Comparison of ENCODE assay signal across 8 mouse cellular contexts in the genomic region with DNA sequence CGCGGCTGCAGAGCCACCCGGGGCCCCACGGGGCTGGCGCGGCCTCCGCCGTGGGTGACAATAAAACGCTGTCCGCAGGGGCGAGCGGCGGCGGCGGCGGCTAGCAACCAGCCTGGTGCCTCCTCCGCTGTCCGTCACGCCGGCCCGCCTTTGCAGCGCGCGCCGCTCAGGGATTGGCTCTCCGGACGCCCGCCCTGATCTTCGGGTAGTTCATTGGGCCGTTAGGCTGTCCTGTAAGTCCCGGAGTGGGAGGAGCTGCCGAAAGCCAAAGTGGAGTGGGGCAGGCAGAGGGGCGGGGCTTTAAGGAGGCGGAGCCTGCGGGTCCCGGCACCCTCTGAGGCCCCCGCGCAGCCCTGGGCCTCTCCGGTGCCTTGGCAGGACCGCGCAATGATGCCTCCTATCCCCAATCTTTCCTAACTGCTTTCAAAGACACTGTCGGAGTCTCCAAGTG. TPM values are rescaled to one million over a fixed set of nuclear protein-coding genes. Genes with fewer than 3 reads are reported as not detected.
DNase-seq lines count a peak whose midpoint lies in the region; ATAC-seq lines count a peak whose summit lies in the region.

Cep131 (minus strand) TSS at position 126 of the 451 bp plus-strand sequence.

- H3K9ac ChIP-seq in hindbrain, embryonic 16.5 days (ENCODE audit: low read depth, low read length), result peak within 1 kb of the TSS; percentile 99

- peak within 1 kb of the TSS; percentile 88 for H3K27ac ChIP-seq in hindbrain, embryonic 16.5 days (ENCODE audit: low read depth, low read length)
- no peak within 1 kb of the TSS for H3K27ac ChIP-seq in macrophage

- DNase-seq in WW6 (ENCODE audit: low read depth, low spot score), result peak; percentile 95
- DNase-seq in cerebellum, postnatal 4 days (ENCODE audit: low spot score in 2 of 2), result peak; percentile 95 to 96
- peak; percentile 99 for DNase-seq in gastrocnemius, adult 18-20 months (ENCODE audit: low spot score)
- peak; percentile 97 to 98 for DNase-seq in left cerebral cortex, adult 18-20 months (ENCODE audit: low spot score in 2 of 2)
- DNase-seq in right cerebral cortex, adult 18-20 months, result peak; percentile 99
- peak; percentile 93 for DNase-seq in urinary bladder, postnatal 10 days (ENCODE audit: low spot score)

- peaks cover 20% of the 10 kb centered on the region for H3K36me3 ChIP-seq in hindbrain, embryonic 16.5 days (ENCODE audit: control insufficient read depth, insufficient read depth, low read length)
- peaks cover 12% of the 10 kb centered on the region; the same call in 1 of the 2 replicates for H3K36me3 ChIP-seq in macrophage (ENCODE audit: inconsistent target)

- ATAC-seq in hindbrain, embryonic 16.5 days, result peak; percentile 99

- H3K4me1 ChIP-seq in hindbrain, embryonic 16.5 days (ENCODE audit: control insufficient read depth, insufficient read depth, low read depth, low read length), result peaks cover 14% of the 10 kb centered on the region

- H3K27me3 ChIP-seq in hindbrain, embryonic 16.5 days (replicated peaks; ENCODE audit: control insufficient read depth, insufficient read depth, low read length), result no peaks in the 10 kb centered on the region

- H3K4me3 ChIP-seq in hindbrain, embryonic 16.5 days (ENCODE audit: low read length), result peak within 1 kb of the TSS; percentile 95
- H3K4me3 ChIP-seq in macrophage (ENCODE audit: inconsistent target), result peak within 1 kb of the TSS; percentile 22

- no peaks in the 10 kb centered on the region for H3K79me2 ChIP-seq in macrophage (ENCODE audit: inconsistent target)

- under 1% methylated on average over 41 of the region's 42 CpGs for WGBS in hindbrain, embryonic 16.5 days
- WGBS in macrophage (ENCODE audit: missing documents), result under 1% methylated on average over 42 of the region's 42 CpGs

- no peaks in the 10 kb centered on the region for H3K9me3 ChIP-seq in hindbrain, embryonic 16.5 days (ENCODE audit: control insufficient read depth, low read length)

- peak within 1 kb of the TSS; percentile 95 for H3K4me2 ChIP-seq in hindbrain, embryonic 16.5 days (ENCODE audit: low read length)

RNA-seq across cellular contexts. Expression of gene Cep131, which starts in this region (rescaled TPM):
- 1 to 10 TPM; 6.0 to 8.4 TPM for total RNA-seq in gastrocnemius, adult 18-20 months (2021)
- polyA plus RNA-seq in hindbrain, embryonic 16.5 days (2015; fragmentation: Nextera tagmentation; extraction: Ambion mirVana), result 24.2 and 27.3 TPM in 2 replicates
- 10 to 100 TPM; 20.6 to 31.9 TPM for total RNA-seq in left cerebral cortex, adult 18-20 months (2021)
- total RNA-seq in macrophage (2018; cell fraction: chromatin; rRNA removed), result 10 to 100 TPM in 18 of 26 experiments, 1 to 10 TPM in 8; 2.3 to 49.0 (median 19.7) TPM
- 10 to 100 TPM in 2 of 26 experiments, 1 to 10 TPM in 24; 3.4 to 11.6 (median 5.4) TPM for total RNA-seq in macrophage (2018; cell fraction: cytosol; rRNA removed)
- total RNA-seq in macrophage (2018; cell fraction: nucleus; rRNA removed), result 10 to 100 TPM in 12 of 26 experiments, 1 to 10 TPM in 14; 1.4 to 22.6 (median 9.3) TPM
- 5.6 to 6.3 TPM (median 5.7 TPM) in 3 replicates for polyA plus RNA-seq in macrophage (2018)
